Mouse (Mus musculus) cerebellum, adult 2 months (tissue): ENCODE data around the gene Calml4. TPM values are rescaled to one million over a fixed set of nuclear protein-coding genes. Genes with fewer than 3 reads are reported as not detected.
"Not testable (repeated sequence)": the region's sequence is repeated elsewhere in the genome, so short reads cannot be mapped to it uniquely, and the experiment has no call there.

Experiments used
- DNase-seq, 2 experiments: peaks; one replicate each; pipeline ENCODE4 v3.0.0; 2021
- H3K27ac ChIP-seq: fragments of 200-500 bp; 2 replicates; pipeline ENCODE4 v1.5.1; 2012; ENCODE audit warnings: low read length, control low read depth, inconsistent platforms; ENCODE audit not compliant: insufficient read depth
- H3K27me3 ChIP-seq: fragments of 200-500 bp; 2 replicates; pipeline ENCODE4 v1.6.1; 2012; ENCODE audit warnings: inconsistent platforms, mild to moderate bottlenecking, low read length, moderate library complexity; ENCODE audit not compliant: control insufficient read depth, insufficient read depth
- H3K4me1 ChIP-seq: fragments of 200-500 bp; 2 replicates; pipeline ENCODE4 v1.6.1; 2011; ENCODE audit warnings: low read length; ENCODE audit not compliant: control insufficient read depth, insufficient read depth
- H3K4me3 ChIP-seq: fragments of 200-500 bp; replicated peaks from 2 replicates; pipeline ENCODE3; 2011; ENCODE audit warnings: mild to moderate bottlenecking, low read depth, low read length, control low read depth; ENCODE audit not compliant: insufficient read depth
- CTCF ChIP-seq: fragments of 200-500 bp; IDR thresholded peaks from 2 replicates; pipeline ENCODE4 v1.5.1; 2011; ENCODE audit warnings: low read depth, mild to moderate bottlenecking, control low read depth, low read length, moderate library complexity, borderline replicate concordance; ENCODE audit not compliant: insufficient read depth
- POLR2A ChIP-seq: fragments of 200-500 bp; IDR thresholded peaks from 2 replicates; pipeline ENCODE4 v1.6.1; 2011; ENCODE audit warnings: low read length, control low read depth, borderline replicate concordance; ENCODE audit not compliant: insufficient read depth
- WGBS: fragments of 180-500 bp; shearing (Covaris S2); methylation state at CpG from one replicate; pipeline ENCODE4 v1.1.7; 2018; 5-methylcytosine and 5-hydroxymethylcytosine counted together
- polyA plus RNA-seq: library from polyadenylated mRNA; depleted of rRNA; stranded (reverse); fragments of >200 nt; gene quantifications from 2 replicates; pipeline ENCODE4 v1.2.3, GENCODE M21; 2012

The Calml4 gene
- polyA plus RNA-seq, 1 experiment = 5.5 TPM

DNA sequence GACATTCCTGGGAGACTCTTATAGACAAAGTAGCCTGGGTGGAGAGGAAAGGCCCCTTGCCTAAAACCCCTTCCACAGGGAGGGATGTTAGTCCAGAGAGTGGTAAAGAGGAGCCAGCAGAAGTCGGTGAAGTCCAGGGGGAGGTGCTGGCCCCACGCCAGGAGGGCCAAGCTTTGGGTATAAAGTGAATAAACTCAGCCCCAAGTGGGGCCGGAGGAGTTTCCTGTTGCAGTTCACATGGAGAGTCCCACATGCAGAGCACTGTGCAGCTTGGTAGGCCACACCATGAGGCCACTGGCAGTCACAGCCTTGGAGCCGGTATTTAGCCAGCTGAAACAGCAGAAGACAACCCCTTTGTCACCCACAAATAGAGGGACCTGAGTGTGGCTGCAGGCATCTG is 3.4 kb upstream of the Calml4 start:
- 20% methylated on average over 4 of the region's 4 CpGs for WGBS
- TF ChIP-seq POLR2A = no peak
- no peaks in the 10 kb centered on the region for H3K4me1 ChIP-seq
- no peak for DNase-seq
- no peak overlapping the region for H3K27ac ChIP-seq
- no peaks in the 10 kb centered on the region for H3K27me3 ChIP-seq
- no peak overlapping the region for H3K4me3 ChIP-seq

DNA sequence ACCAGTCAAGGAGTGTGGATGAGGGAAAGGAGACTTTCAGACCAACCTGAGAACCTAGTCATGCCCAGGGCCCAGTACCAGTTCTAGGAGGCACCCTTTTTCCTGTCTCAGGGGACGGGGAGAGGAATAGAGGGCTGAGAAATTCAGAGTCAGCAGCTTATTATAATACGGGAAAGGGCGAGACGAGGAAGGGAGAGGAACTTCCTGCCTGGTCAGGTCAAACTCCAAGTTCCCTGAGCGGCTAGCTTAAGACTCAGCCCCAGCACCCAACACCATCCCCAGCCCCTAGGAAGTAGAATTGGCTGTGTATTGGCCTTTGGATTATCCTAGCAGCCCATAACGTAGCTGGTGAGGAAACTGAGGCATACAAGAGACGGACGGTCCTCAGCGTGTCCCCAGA is 664 bp upstream of the Calml4 start:
- H3K27me3 ChIP-seq = no peaks in the 10 kb centered on the region
- no peak overlapping the region for H3K27ac ChIP-seq
- TF ChIP-seq POLR2A (no peak), CTCF (no peak)
- no peaks in the 10 kb centered on the region for H3K4me1 ChIP-seq
- WGBS = 80% methylated on average over 9 of the region's 9 CpGs
- H3K4me3 ChIP-seq = no peak overlapping the region
- no peak for DNase-seq

DNA sequence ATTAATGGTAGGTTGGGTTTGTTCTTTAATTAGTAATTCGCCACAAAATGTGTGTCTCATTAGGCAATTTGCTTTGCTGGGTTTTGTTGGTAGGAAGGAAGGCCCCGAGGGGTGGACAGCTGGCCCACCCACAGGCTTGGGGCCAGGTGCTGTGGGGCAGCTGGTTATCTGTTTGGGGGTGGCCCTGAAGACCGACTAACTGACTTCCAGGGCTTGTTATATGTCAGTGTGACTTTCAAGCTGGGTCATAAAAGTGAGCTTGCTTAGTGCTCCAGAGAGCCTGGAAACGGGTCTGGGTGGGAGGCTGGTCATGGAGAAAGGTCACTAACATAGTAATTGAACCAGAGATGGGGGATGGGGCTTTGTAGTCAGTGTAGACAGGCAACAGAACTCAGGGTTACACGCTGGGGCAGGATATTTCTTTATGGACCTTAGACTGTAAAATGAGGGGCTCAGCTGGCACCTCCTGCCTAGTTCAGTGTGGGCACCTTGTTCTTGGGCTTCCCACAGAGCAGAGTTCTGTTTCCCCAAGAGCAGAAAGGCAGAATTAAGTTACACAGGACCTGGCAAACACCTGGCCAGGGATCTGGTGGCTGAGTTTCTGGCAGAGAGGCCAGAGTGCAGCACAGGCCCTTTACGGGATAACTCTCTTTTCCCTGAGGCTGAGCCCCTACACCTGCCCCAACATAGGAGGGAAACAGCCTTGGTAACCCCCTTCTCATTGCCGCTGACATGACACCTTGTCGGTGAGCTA is 563 bp downstream of the Calml4 start:
- no peaks in the 10 kb centered on the region for H3K4me1 ChIP-seq
- DNase-seq = no peak
- TF ChIP-seq POLR2A (no peak), CTCF (no peak)
- no peak overlapping the region for H3K27ac ChIP-seq
- no peak overlapping the region for H3K4me3 ChIP-seq
- WGBS = 54% methylated on average over 8 of the region's 8 CpGs
- H3K27me3 ChIP-seq = no peaks in the 10 kb centered on the region

DNA sequence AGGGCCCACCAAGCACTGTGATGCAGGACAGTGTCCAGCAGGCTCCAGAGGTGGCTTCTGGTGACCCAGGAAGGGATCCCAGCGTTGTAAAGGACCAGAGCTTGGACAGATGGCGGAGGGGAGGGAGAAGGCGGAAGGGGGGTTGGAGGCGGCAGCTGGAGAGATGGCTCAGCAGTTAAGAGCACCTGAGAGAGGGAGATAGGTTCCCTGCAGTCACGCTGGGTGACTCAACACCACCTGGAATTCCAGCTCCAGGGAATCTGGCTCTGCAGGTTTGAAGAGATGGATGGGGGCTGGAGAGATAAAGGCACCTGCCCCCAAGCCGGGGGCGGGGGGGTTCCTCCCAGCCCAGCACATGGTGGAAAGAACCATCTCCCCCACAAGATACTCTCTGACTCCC is 2.2 kb downstream of the Calml4 start:
- DNase-seq, H3K27ac ChIP-seq, H3K27me3 ChIP-seq, H3K4me1 ChIP-seq, H3K4me3 ChIP-seq: not testable (repeated sequence)
- 60% methylated on average over 7 of the region's 7 CpGs for WGBS

DNA sequence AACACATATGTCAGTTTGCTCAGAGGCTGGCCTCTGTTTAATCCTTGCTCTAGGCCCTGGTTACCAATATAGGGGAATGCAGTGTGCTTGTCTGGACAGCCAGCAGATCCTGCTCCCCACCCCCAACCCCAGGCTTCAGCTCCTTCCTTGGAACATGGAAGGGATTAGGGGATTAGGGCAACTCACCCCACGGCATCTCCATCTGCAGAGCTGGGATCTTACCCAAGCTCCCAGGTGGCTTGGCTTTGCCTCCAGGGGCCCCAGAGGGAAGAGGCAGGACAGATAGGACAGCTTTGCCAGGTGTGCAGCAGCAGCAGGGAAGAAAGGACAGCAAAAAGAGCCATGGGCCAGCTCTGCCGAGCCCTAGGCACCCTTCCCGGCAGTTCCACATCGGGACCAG is 3.0 kb downstream of the Calml4 start:
- Histone ChIP-seq H3K27me3 (no peaks in the 10 kb centered on the region), H3K27ac (no peak overlapping the region), H3K4me1 (no peaks in the 10 kb centered on the region), H3K4me3 (no peak overlapping the region)
- no peak for DNase-seq
- no peak for TF ChIP-seq CTCF
- TF ChIP-seq POLR2A = no peak
- whole genome bisulfite sequencing = 20% methylated on average over 4 of the region's 4 CpGs

DNA sequence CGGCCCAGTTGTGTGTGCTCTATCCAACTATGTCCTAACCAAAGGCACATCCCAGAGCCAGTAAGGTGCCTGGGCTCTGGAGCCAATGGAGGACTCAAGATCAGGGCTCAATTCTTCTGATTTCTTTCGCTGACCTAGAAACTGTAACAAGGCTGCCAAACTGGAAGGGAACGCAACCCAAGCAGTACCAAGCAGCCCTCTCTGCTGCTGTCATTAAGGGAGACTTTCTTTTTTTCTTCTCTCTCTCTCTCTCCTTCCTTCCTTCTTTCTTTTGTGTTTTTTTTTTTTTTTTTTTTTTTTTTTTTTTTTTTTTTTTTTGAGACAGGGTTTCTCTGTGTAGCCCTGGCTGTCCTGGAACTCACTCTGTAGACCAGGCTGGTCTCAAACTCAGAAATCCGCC is 11.4 kb downstream of the Calml4 start:
- WGBS = 92% methylated on average over 4 of the region's 4 CpGs
- not testable (repeated sequence) for H3K27me3 ChIP-seq, H3K4me1 ChIP-seq, DNase-seq, H3K27ac ChIP-seq, H3K4me3 ChIP-seq

DNA sequence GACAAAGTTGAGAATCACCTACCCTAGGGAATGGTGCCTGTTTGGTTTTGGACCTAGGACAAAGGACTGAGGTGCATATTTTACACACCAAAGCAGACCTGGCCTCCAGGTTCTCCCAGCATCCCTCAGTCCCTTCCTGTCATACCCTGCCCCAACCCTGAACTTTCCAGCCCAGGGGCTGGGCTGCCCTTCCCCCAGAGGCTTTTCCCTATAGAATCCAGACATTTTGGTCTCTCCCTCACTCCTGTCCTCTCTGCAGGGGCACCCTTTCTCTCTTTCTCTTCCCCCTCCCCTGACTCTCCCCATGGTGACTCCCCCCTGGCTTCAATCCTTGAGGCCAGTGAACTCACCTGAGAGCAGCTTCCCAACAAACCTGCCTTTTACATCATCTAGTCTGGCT is 12.8 kb downstream of the Calml4 start:
- Histone ChIP-seq H3K27me3 (no peaks in the 10 kb centered on the region), H3K27ac (no peak overlapping the region), H3K4me3 (no peak overlapping the region), H3K4me1 (no peaks in the 10 kb centered on the region)
- DNase-seq = no peak
- TF ChIP-seq CTCF = no peak
- TF ChIP-seq POLR2A = no peak

DNA sequence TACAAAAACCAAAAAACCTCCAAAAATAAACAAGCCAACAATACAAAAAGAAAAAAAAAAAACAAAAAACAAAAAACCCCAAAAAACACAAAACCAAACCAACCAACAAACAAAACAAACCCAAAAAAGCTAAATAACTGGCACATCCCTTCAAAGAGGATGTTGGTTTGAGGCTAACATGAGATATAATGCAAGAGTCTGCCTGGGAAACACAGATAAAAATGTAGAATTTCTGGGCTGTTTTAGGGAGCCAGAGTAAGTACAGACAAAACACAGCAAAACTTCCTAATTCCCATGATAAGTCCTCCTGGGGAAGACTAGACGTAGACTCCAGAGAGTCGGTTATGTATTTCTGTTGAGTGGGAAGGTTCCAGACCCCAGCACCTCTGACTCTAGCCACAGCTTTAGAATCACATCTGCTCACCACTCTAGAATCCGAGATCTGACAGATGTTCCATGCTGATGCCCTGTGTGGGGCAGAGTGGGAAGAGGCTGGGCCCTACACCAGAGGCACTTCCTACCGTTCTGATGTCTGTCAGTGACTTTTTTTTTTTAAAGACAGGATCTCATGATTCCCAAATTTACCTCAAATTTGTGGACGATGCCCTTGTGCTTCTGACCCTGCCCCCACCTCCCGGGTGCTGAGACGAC is 19.2 kb downstream of the Calml4 start:
- H3K4me1 ChIP-seq = no peaks in the 10 kb centered on the region; the same call in 1 of the 2 replicates
- H3K27me3 ChIP-seq = no peaks in the 10 kb centered on the region
- no peak overlapping the region for H3K27ac ChIP-seq
- WGBS = 74% methylated on average over 7 of the region's 7 CpGs
- H3K4me3 ChIP-seq = no peak overlapping the region
- no peak for DNase-seq
- TF ChIP-seq CTCF = no peak
- TF ChIP-seq POLR2A = no peak

DNA sequence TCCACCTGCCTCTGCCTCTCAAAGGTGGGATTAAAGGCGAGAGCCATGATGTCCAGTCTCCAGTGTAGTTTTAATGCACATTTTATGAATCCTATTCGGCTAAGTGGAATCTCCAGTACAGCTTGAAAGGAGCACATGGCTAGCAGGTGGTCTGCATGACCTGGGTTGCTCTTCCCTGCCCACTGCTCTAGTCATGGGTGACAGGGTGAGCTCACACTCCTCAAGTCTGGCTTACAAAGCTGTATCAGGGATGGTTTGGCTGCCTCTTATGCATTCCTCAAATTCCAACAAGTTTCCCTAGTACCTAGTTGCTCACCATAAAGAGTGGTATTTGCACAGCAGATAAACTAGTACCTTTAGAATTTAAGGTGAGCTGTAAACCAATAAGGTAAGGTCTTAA is 19.9 kb downstream of the Calml4 start:
- H3K4me1 ChIP-seq = no peaks in the 10 kb centered on the region; the same call in 1 of the 2 replicates
- TF ChIP-seq POLR2A (no peak), CTCF (no peak)
- DNase-seq = no peak
- no peak overlapping the region for H3K4me3 ChIP-seq
- no peaks in the 10 kb centered on the region for H3K27me3 ChIP-seq
- H3K27ac ChIP-seq = no peak overlapping the region
- WGBS = 82% methylated on average over 2 of the region's 2 CpGs
